Mouse (Mus musculus) G1E (cell line): ENCODE results near the gene Akain1.

Experiments used
- CTCF ChIP-seq: IDR thresholded peaks from 2 replicates; pipeline ENCODE4 v1.5.1; 2012; ENCODE audit warnings: low read depth, low read length, inconsistent platforms, mixed read lengths
- GATA1 ChIP-seq: IDR thresholded peaks from 2 replicates; pipeline ENCODE4 v1.6.1; 2012; ENCODE audit warnings: borderline replicate concordance, low read length, inconsistent platforms, mixed read lengths
- TAL1 ChIP-seq: conservative IDR thresholded peaks from 2 replicates; pipeline ENCODE4 v1.6.1; 2012; ENCODE audit warnings: low read depth, low read length, inconsistent platforms, mixed read lengths

- TF ChIP-seq TAL1 (no peak), CTCF (no peak), GATA1 (no peak)
Measured at GRCm38 (mm10) chr17:69487116-69487515, 48.0 kb downstream of the Akain1 start.
